8 mouse cellular contexts compared by ENCODE assay signal in the genomic region with DNA sequence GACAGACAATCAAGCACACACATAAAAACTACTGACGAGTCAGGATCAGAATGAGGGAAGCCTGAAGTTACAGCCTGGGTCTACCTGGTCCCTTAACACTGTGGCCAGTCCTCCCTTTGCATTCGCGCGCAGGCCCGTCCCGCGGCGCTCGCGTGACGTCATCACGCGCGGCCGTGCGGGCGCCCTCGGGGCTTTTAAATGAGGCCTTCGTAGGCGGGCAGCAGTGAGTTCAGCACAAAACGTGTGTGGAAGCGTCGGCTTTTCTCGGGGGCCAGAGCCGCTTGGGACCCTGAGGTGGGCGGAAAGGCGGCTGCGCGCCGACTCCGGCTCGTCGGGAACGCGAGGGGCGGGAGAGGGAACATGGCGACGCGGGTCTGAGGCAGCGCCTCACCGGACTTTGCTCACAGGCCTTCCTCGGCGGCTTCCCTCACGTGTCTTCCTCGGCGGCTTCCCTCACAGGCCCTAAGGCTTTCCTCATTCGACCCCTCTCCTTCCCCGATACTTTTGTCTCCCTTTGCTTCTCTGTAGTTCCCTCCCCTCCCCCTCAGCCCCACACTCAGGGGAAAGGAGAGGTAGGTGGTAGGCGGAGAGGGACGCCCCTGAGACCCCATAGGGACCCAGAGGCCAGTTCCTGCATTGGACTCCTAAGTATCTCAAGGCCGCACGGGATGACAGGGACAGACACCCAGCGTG. TPM values are rescaled to one million over a fixed set of nuclear protein-coding genes. Genes with fewer than 3 reads are reported as not detected.
A peak's percentile ranks its signal among the peaks of the same experiment; 100 is the strongest.
DNase-seq lines count a peak whose midpoint lies in the region; ATAC-seq and TF ChIP-seq lines count a peak whose summit lies in the region.

Ice2 (plus strand) TSS at position 147 of the 693 bp plus-strand sequence.

- no peak for TF ChIP-seq RAD21 in CH12.LX (IDR thresholded peaks at IDR 0.05; ENCODE audit: low read depth, low read length)

- peak; percentile 72 for DNase-seq in CH12.LX (ENCODE audit: extremely low read depth)
- peak; percentile 55 for DNase-seq in c-Kit-positive CD71-negative TER-119-negative erythroid progenitor cells, embryonic 14.5 days (ENCODE audit: low read depth)
- DNase-seq in forebrain, embryonic 11.5 days (ENCODE audit: low spot score): peak; percentile 87
- peak; percentile 73 for DNase-seq in heart, postnatal 0 days (ENCODE audit: low spot score)
- DNase-seq in kidney, postnatal 4 days: peak; percentile 82 to 88

- peaks cover 10% of the 10 kb centered on the region for H3K79me2 ChIP-seq in CH12.LX (replicated peaks; ENCODE audit: control insufficient read depth, extremely low read depth, insufficient read depth, poor library complexity, severe bottlenecking)

- dilution Hi-C loops in CH12.LX (cut with MboI; ENCODE audit: extremely low pct_ligation_motif_present, extremely low pct_unique_long_range_greater_than_20kb, low sequenced_read_pairs): no loop called here

- peaks cover 6 to 36% of the 10 kb centered on the region in 2 experiments for H3K4me1 ChIP-seq in CH12.LX (ENCODE audit: control insufficient read depth in 1 of 2, insufficient read depth in 2 of 2)
- no peaks in the 10 kb centered on the region; the same call in 1 of the 2 replicates for H3K4me1 ChIP-seq in forebrain, embryonic 11.5 days (replicated peaks; ENCODE audit: control insufficient read depth, insufficient read depth, low read length)
- peaks cover 12% of the 10 kb centered on the region; the same call in 1 of the 2 replicates for H3K4me1 ChIP-seq in heart, postnatal 0 days (ENCODE audit: control insufficient read depth, insufficient read depth)
- peaks cover 2% of the 10 kb centered on the region; the same call in 1 of the 2 replicates for H3K4me1 ChIP-seq in liver, embryonic 16.5 days (ENCODE audit: control insufficient read depth, low read depth, low read length)
- H3K4me1 ChIP-seq in neural tube, embryonic 13.5 days (replicated peaks): peaks cover 16% of the 10 kb centered on the region
- no peaks in the 10 kb centered on the region; the same call in none of the 2 replicates for H3K4me1 ChIP-seq in testis, adult 2 months (ENCODE audit: control insufficient read depth, insufficient read depth, low read length)

- H3K36me3 ChIP-seq in CH12.LX (replicated peaks in 1 of 2; ENCODE audit: control insufficient read depth in 1 of 2, insufficient read depth in 1 of 2, low read length in 1 of 2): peaks cover 0 to 12% of the 10 kb centered on the region in 2 experiments
- H3K36me3 ChIP-seq in forebrain, embryonic 11.5 days (ENCODE audit: control insufficient read depth, insufficient read depth, low read length): no peaks in the 10 kb centered on the region
- peaks cover 7% of the 10 kb centered on the region; the same call in 1 of the 2 replicates for H3K36me3 ChIP-seq in heart, postnatal 0 days (replicated peaks; ENCODE audit: control insufficient read depth, insufficient read depth, low read length)
- H3K36me3 ChIP-seq in liver, embryonic 16.5 days (ENCODE audit: control insufficient read depth, insufficient read depth): no peaks in the 10 kb centered on the region
- no peaks in the 10 kb centered on the region for H3K36me3 ChIP-seq in neural tube, embryonic 13.5 days
- H3K36me3 ChIP-seq in testis, adult 2 months (ENCODE audit: control insufficient read depth, insufficient read depth, low read length): no peaks in the 10 kb centered on the region

- H3K27me3 ChIP-seq in CH12.LX (replicated peaks): no peaks in the 10 kb centered on the region
- H3K27me3 ChIP-seq in forebrain, embryonic 11.5 days (ENCODE audit: control insufficient read depth, insufficient read depth, low read length): no peaks in the 10 kb centered on the region
- no peaks in the 10 kb centered on the region for H3K27me3 ChIP-seq in heart, postnatal 0 days (ENCODE audit: control insufficient read depth, insufficient read depth, low read length)
- no peaks in the 10 kb centered on the region for H3K27me3 ChIP-seq in liver, embryonic 16.5 days (ENCODE audit: control insufficient read depth, insufficient read depth, low read depth, low read length)
- no peaks in the 10 kb centered on the region for H3K27me3 ChIP-seq in neural tube, embryonic 13.5 days
- no peaks in the 10 kb centered on the region for H3K27me3 ChIP-seq in testis, adult 2 months (ENCODE audit: control insufficient read depth, insufficient read depth, low read length)

- H3K9ac ChIP-seq in CH12.LX (ENCODE audit: insufficient read depth, low read depth): peak within 1 kb of the TSS; percentile 87
- peak within 1 kb of the TSS; percentile 82 for H3K9ac ChIP-seq in forebrain, embryonic 11.5 days (ENCODE audit: low read length)
- H3K9ac ChIP-seq in heart, postnatal 0 days (replicated peaks; ENCODE audit: low read depth, low read length): peak within 1 kb of the TSS; percentile 95
- H3K9ac ChIP-seq in liver, embryonic 16.5 days (ENCODE audit: low read depth, low read length): peak within 1 kb of the TSS; percentile 88
- H3K9ac ChIP-seq in neural tube, embryonic 13.5 days: peak within 1 kb of the TSS; percentile 91

- ATAC-seq in forebrain, embryonic 11.5 days (replicated peaks; ENCODE audit: low FRiP score): peak; percentile 89
- peak; percentile 92 for ATAC-seq in heart, postnatal 0 days (ENCODE audit: insufficient read depth, low read depth)
- peak; percentile 90 for ATAC-seq in liver, embryonic 16.5 days (ENCODE audit: low read depth)
- ATAC-seq in neural tube, embryonic 13.5 days (ENCODE audit: low read depth): peak; percentile 93

- peak; percentile 90; the same call in 1 of the 2 replicates for TF ChIP-seq POLR2A in CH12.LX (IDR thresholded peaks at IDR 0.05; ENCODE audit: low read depth, low read length)
- peak; percentile 63 for TF ChIP-seq POLR2A in testis, adult 2 months (IDR thresholded peaks at IDR 0.05; ENCODE audit: control insufficient read depth, low read depth, low read length)

- H3K4me3 ChIP-seq in CH12.LX (replicated peaks in 1 of 3; ENCODE audit: low read depth in 2 of 3, low read length in 2 of 3, poor library complexity in 1 of 3): peak within 1 kb of the TSS; percentile 75 to 86 (median 78)
- peak within 1 kb of the TSS; percentile 55 for H3K4me3 ChIP-seq in forebrain, embryonic 11.5 days (ENCODE audit: low read depth, low read length)
- peak within 1 kb of the TSS; percentile 84 for H3K4me3 ChIP-seq in heart, postnatal 0 days (ENCODE audit: low read depth, low read length)
- H3K4me3 ChIP-seq in liver, embryonic 16.5 days (ENCODE audit: low read depth, low read length): peak within 1 kb of the TSS; percentile 84
- peak within 1 kb of the TSS; percentile 76 for H3K4me3 ChIP-seq in neural tube, embryonic 13.5 days
- peak within 1 kb of the TSS; percentile 100 for H3K4me3 ChIP-seq in testis, adult 2 months (ENCODE audit: control insufficient read depth, low read depth, low read length)

- in situ Hi-C loops in CH12.LX (cut with MboI; ENCODE audit: low pct_ligation_motif_present, low pct_unique_long_range_greater_than_20kb, low sequenced_read_pairs): no loop called here

- H3K27ac ChIP-seq in CH12.LX (ENCODE audit: insufficient read depth, low read depth): peak within 1 kb of the TSS; percentile 48; the same call in 1 of the 2 replicates
- peak within 1 kb of the TSS; percentile 73; the same call in 1 of the 2 replicates for H3K27ac ChIP-seq in forebrain, embryonic 11.5 days (ENCODE audit: low read depth, low read length)
- peak within 1 kb of the TSS; percentile 96 for H3K27ac ChIP-seq in heart, postnatal 0 days (ENCODE audit: low read depth)
- H3K27ac ChIP-seq in liver, embryonic 16.5 days (ENCODE audit: low read length): peak within 1 kb of the TSS; percentile 77
- H3K27ac ChIP-seq in neural tube, embryonic 13.5 days (replicated peaks): peak within 1 kb of the TSS; percentile 94
- H3K27ac ChIP-seq in testis, adult 2 months (ENCODE audit: control insufficient read depth, insufficient read depth, low read depth, low read length): peak within 1 kb of the TSS; percentile 97

- no peak for TF ChIP-seq EP300 in CH12.LX (IDR thresholded peaks at IDR 0.05; ENCODE audit: low read length)
- TF ChIP-seq EP300 in heart, postnatal 0 days (IDR thresholded peaks at IDR 0.05; ENCODE audit: low read depth): no peak

- H3K4me2 ChIP-seq in CH12.LX (ENCODE audit: insufficient read depth, low read depth, poor library complexity, severe bottlenecking): peak within 1 kb of the TSS; percentile 68
- H3K4me2 ChIP-seq in forebrain, embryonic 11.5 days (ENCODE audit: low read depth, low read length, severe bottlenecking): peak within 1 kb of the TSS; percentile 50
- H3K4me2 ChIP-seq in heart, postnatal 0 days (ENCODE audit: low read depth, low read length): peak within 1 kb of the TSS; percentile 94
- H3K4me2 ChIP-seq in liver, embryonic 16.5 days (ENCODE audit: low read depth, low read length): peak within 1 kb of the TSS; percentile 86
- peak within 1 kb of the TSS; percentile 90 for H3K4me2 ChIP-seq in neural tube, embryonic 13.5 days

- no peak for TF ChIP-seq CTCF in CH12.LX (conservative IDR thresholded peaks at IDR 0.05 in 1 of 2, IDR thresholded peaks at IDR 0.05 in 1 of 2; ENCODE audit: low read depth in 2 of 2, low read length in 2 of 2)
- TF ChIP-seq CTCF in heart, postnatal 0 days (IDR thresholded peaks at IDR 0.05; ENCODE audit: low read depth): no peak
- TF ChIP-seq CTCF in testis, adult 2 months (IDR thresholded peaks at IDR 0.05; ENCODE audit: control insufficient read depth, insufficient read depth, insufficient replicate concordance, low read depth, low read length): no peak

- H3K9me3 ChIP-seq in CH12.LX (replicated peaks; ENCODE audit: low read length): no peaks in the 10 kb centered on the region
- H3K9me3 ChIP-seq in forebrain, embryonic 11.5 days (ENCODE audit: control insufficient read depth, low read length): no peaks in the 10 kb centered on the region
- no peaks in the 10 kb centered on the region for H3K9me3 ChIP-seq in heart, postnatal 0 days (replicated peaks; ENCODE audit: control insufficient read depth, low read length)
- no peaks in the 10 kb centered on the region for H3K9me3 ChIP-seq in liver, embryonic 16.5 days (replicated peaks; ENCODE audit: control insufficient read depth, low read length)
- H3K9me3 ChIP-seq in neural tube, embryonic 13.5 days: no peaks in the 10 kb centered on the region

- under 1% methylated on average over 51 of the region's 53 CpGs for WGBS in forebrain, embryonic 11.5 days
- WGBS in heart, postnatal 0 days: under 1% methylated on average over 53 of the region's 53 CpGs
- WGBS in liver, embryonic 16.5 days (ENCODE audit: insufficient replicate concordance): under 1% methylated on average over 53 of the region's 53 CpGs
- under 1% methylated on average over 53 of the region's 53 CpGs for WGBS in neural tube, embryonic 13.5 days

RNA-seq across cellular contexts. Expression of gene Ice2, which starts in this region (rescaled TPM):
- total RNA-seq in CH12.LX (2012; rRNA removed) (13.3 and 13.6 TPM in 2 replicates), CH12.LX (2014; rRNA removed) (23.1 and 28.2 TPM in 2 replicates)
- 14.9 and 15.8 TPM in 2 replicates for polyA plus RNA-seq in CH12.LX (2012; ENCODE audit: insufficient read length, low read depth)
- 21.3 and 22.6 TPM in 2 replicates for polyA plus RNA-seq in forebrain, embryonic 11.5 days (2014; fragmentation: Nextera tagmentation; extraction: Ambion mirVana)
- total RNA-seq in heart, postnatal 0 days (2014; rRNA removed; ENCODE audit: low replicate concordance): 5.9 and 9.1 TPM in 2 replicates
- polyA plus RNA-seq in heart, postnatal 0 days (2015; fragmentation: Nextera tagmentation; extraction: Ambion mirVana): 6.4 and 6.5 TPM in 2 replicates
- polyA plus RNA-seq in liver, embryonic 16.5 days (2015; fragmentation: Nextera tagmentation; extraction: Ambion mirVana): 5.9 and 6.1 TPM in 2 replicates
- polyA plus RNA-seq in neural tube, embryonic 13.5 days (2015; fragmentation: Nextera tagmentation; extraction: Ambion mirVana): 10.6 and 12.6 TPM in 2 replicates
- polyA plus RNA-seq in testis, adult 2 months (2012; rRNA removed): 2.9 and 3.1 TPM in 2 replicates

Comparison
In these comparisons a context has a peak if more than half of its experiments do, and no peak if none do; other contexts are left out.
1. Peak in every context shown above with its lines: DNase-seq, ATAC-seq, H3K4me3 ChIP-seq and H3K27ac ChIP-seq.